Mouse (Mus musculus) heart, adult 2 months (tissue): Measurements from ENCODE around the gene Rnf38.

Experiments
- CTCF ChIP-seq: fragments of 200-600 bp; IDR thresholded peaks from 2 replicates; pipeline ENCODE4 v1.8.1; 2022; ENCODE audit warnings: antibody characterized with exemption, mild to moderate bottlenecking, moderate library complexity
- EP300 ChIP-seq: fragments of 200-500 bp; IDR thresholded peaks from 2 replicates; pipeline ENCODE4 v1.6.1; 2011; ENCODE audit warnings: low read depth, low read length, control low read depth; ENCODE audit not compliant: insufficient read depth
- POLR2A ChIP-seq: fragments of 200-500 bp; IDR thresholded peaks from 2 replicates; pipeline ENCODE4 v1.6.1; 2011; ENCODE audit warnings: mild to moderate bottlenecking, low read depth, low read length, control low read depth; ENCODE audit not compliant: insufficient read depth

DNA sequence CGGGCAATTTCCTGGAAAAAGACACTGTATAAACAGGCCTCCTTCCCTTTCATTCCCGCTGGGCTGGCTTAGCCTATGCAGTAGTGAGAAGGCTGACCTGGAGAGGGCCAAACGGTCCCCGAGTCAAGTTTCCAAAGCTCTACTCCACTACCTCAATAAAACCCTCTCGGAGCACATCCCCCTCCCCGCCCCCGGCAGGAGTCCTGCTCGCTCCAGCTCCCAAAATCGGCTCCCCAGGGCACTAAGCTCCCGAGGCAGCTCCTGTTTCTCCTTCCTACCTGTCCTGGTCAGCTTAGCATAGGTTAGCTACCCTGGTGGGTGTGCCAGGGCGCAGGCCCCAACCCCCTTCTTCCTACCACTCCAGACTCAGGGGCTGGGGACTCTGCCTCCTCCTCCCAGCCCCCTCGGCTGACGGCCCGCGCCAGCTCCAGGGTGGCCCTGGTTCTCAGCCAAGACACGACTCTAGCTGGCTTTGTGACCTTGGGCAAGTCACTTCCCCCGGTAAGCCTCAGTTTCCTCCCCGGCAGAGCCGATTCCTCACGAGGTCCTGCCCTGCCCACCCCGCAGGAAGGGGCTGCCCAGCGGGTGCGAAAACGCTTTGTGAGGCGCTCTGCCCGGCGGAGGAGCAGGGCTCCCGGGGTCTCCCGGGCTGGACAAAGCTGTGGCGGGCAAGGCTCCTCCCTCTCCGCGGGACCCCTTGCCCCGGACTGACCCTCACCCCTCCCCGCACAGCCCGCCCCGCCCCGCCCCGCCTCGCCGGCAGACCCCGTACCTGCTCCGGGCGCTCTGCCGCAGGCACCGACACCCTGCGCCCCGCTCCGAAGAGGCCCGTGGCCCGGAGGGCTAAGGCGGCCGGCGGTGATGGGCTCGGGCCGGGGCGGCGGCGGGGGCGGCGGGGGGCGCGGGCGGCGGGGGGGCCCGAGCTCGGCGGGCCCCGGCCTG, 547 bp downstream of the Rnf38 start:
- peak; percentile 27 for TF ChIP-seq CTCF
- no peak for TF ChIP-seq POLR2A
- no peak for TF ChIP-seq EP300
